Mouse (Mus musculus) ES-E14 (cell line): ENCODE measurements around the gene Iqce.

Experiments used
- CHD2 ChIP-seq: IDR thresholded peaks from 2 replicates; pipeline ENCODE4 v1.6.1; 2014; ENCODE audit warnings: mild to moderate bottlenecking, low read depth, low read length, inconsistent platforms
- ZC3H11A ChIP-seq: IDR thresholded peaks from 2 replicates; pipeline ENCODE4 v1.6.1; 2012; ENCODE audit warnings: low read depth, mild to moderate bottlenecking, inconsistent platforms, low read length, borderline replicate concordance

GRCm38 (mm10) chr5:140674036-140674435, 28.1 kb downstream of the Iqce start:
- TF ChIP-seq ZC3H11A (no peak), CHD2 (no peak)
